Mouse (Mus musculus) liver, embryonic 16.5 days (tissue): Measurements from ENCODE around the gene Trim56. TPM values are rescaled to one million over a fixed set of nuclear protein-coding genes. Genes with fewer than 3 reads are reported as not detected.

Experiments used
- ATAC-seq: fragments of 200-750 bp; cut with Nextera tagmentation; 2 replicates; pipeline ENCODE4 v1.8.0; 2017; ENCODE audit warnings: low read depth, mild to moderate bottlenecking, moderate number of reproducible peaks, moderate library complexity
- H3K27ac ChIP-seq: fragments of 300-500 bp; sonication (generic); 2 replicates; pipeline ENCODE4 v1.5.1; 2014; ENCODE audit warnings: mild to moderate bottlenecking, low read length
- H3K27me3 ChIP-seq: fragments of 300-500 bp; sonication (generic); 2 replicates; pipeline ENCODE4 v1.6.1; 2014; ENCODE audit warnings: low read depth, low read length, mixed read lengths; ENCODE audit not compliant: control insufficient read depth, insufficient read depth
- H3K36me3 ChIP-seq: fragments of 300-500 bp; sonication (generic); 2 replicates; pipeline ENCODE4 v1.6.1; 2014; ENCODE audit warnings: mild to moderate bottlenecking; ENCODE audit not compliant: control insufficient read depth, insufficient read depth
- H3K4me1 ChIP-seq: fragments of 300-500 bp; sonication (generic); 2 replicates; pipeline ENCODE4 v1.6.1; 2014; ENCODE audit warnings: low read depth, low read length, mixed read lengths; ENCODE audit not compliant: control insufficient read depth
- H3K4me2 ChIP-seq: fragments of 300-500 bp; sonication (generic); 2 replicates; pipeline ENCODE4 v1.6.1; 2014; ENCODE audit warnings: low read depth, low read length, mixed read lengths
- H3K4me3 ChIP-seq: fragments of 300-500 bp; sonication (generic); 2 replicates; pipeline ENCODE4 v1.5.1; 2014; ENCODE audit warnings: low read depth, mild to moderate bottlenecking, low read length
- H3K9ac ChIP-seq: fragments of 300-500 bp; sonication (generic); 2 replicates; pipeline ENCODE4 v1.6.1; 2014; ENCODE audit warnings: low read depth, low read length
- H3K9me3 ChIP-seq: fragments of 300-500 bp; sonication (generic); replicated peaks from 2 replicates; pipeline ENCODE4 v1.6.1; 2016; ENCODE audit warnings: low read length; ENCODE audit not compliant: control insufficient read depth
- WGBS: fragments of 180-500 bp; shearing (Covaris S2); extraction: QIAGEN DNeasy Blood & Tissue Kit; methylation state at CpG from one replicate; pipeline ENCODE4 v1.1.7; 2014; ENCODE audit not compliant: insufficient replicate concordance; 5-methylcytosine and 5-hydroxymethylcytosine counted together
- polyA plus RNA-seq: library from polyadenylated mRNA; unstranded; fragments of >200 nt; fragmentation: Nextera tagmentation; extraction: Ambion mirVana; gene quantifications from 2 replicates; pipeline ENCODE4 v1.2.1, GENCODE M21; 2015

The Trim56 gene
- polyA plus RNA-seq, 1 experiment from 2014 or later: 13.8 TPM

GRCm38 (mm10) chr5:137087410-137087809 lies 28.6 kb downstream of the Trim56 start:
- no peaks in the 10 kb centered on the region for H3K27me3 ChIP-seq
- ATAC-seq: no peak
- WGBS: 77% methylated on average over 8 of the region's 8 CpGs
- H3K36me3 ChIP-seq: no peaks in the 10 kb centered on the region
- H3K27ac ChIP-seq: no peak overlapping the region
- no peaks in the 10 kb centered on the region for H3K9me3 ChIP-seq
- H3K4me2 ChIP-seq: no peak overlapping the region
- no peak overlapping the region for H3K4me3 ChIP-seq
- peaks cover 13% of the 10 kb centered on the region for H3K4me1 ChIP-seq
- H3K9ac ChIP-seq: no peak overlapping the region

GRCm38 (mm10) chr5:137085731-137086130 lies 30.3 kb downstream of the Trim56 start:
- 72% methylated on average over 3 of the region's 3 CpGs for WGBS
- peaks cover 13% of the 10 kb centered on the region for H3K4me1 ChIP-seq
- H3K4me3 ChIP-seq: no peak overlapping the region
- ATAC-seq: no peak
- H3K36me3 ChIP-seq: no peaks in the 10 kb centered on the region
- no peaks in the 10 kb centered on the region for H3K27me3 ChIP-seq
- no peaks in the 10 kb centered on the region for H3K9me3 ChIP-seq
- H3K27ac ChIP-seq: no peak overlapping the region; the same call in 1 of the 2 replicates
- no peak overlapping the region for H3K4me2 ChIP-seq
- H3K9ac ChIP-seq: no peak overlapping the region

GRCm38 (mm10) chr5:137085021-137085420 lies 31.0 kb downstream of the Trim56 start:
- no peaks in the 10 kb centered on the region for H3K36me3 ChIP-seq
- peak; percentile 89 for ATAC-seq
- H3K4me2 ChIP-seq: no peak overlapping the region
- H3K4me3 ChIP-seq: no peak overlapping the region
- peaks cover 13% of the 10 kb centered on the region for H3K4me1 ChIP-seq
- peak overlapping the region; percentile 30; the same call in 1 of the 2 replicates for H3K27ac ChIP-seq
- H3K27me3 ChIP-seq: no peaks in the 10 kb centered on the region
- WGBS: 24% methylated on average over 6 of the region's 6 CpGs
- H3K9me3 ChIP-seq: no peaks in the 10 kb centered on the region
- no peak overlapping the region for H3K9ac ChIP-seq

GRCm38 (mm10) chr5:137083051-137083450 lies 33.0 kb downstream of the Trim56 start:
- no peaks in the 10 kb centered on the region for H3K9me3 ChIP-seq
- H3K36me3 ChIP-seq: no peaks in the 10 kb centered on the region
- WGBS: 72% methylated on average over 4 of the region's 4 CpGs
- H3K27me3 ChIP-seq: no peaks in the 10 kb centered on the region
- no peak overlapping the region for H3K4me2 ChIP-seq
- no peak overlapping the region for H3K9ac ChIP-seq
- no peak overlapping the region for H3K4me3 ChIP-seq
- no peak overlapping the region for H3K27ac ChIP-seq
- no peak for ATAC-seq
- peaks cover 13% of the 10 kb centered on the region for H3K4me1 ChIP-seq

GRCm38 (mm10) chr5:137079849-137080248 lies 36.2 kb downstream of the Trim56 start:
- Histone ChIP-seq H3K27me3 (no peaks in the 10 kb centered on the region), H3K27ac (no peak overlapping the region), H3K4me3 (no peak overlapping the region), H3K9me3 (no peaks in the 10 kb centered on the region), H3K4me2 (no peak overlapping the region), H3K4me1 (peaks cover 18% of the 10 kb centered on the region), H3K36me3 (no peaks in the 10 kb centered on the region), H3K9ac (no peak overlapping the region)
- no peak for ATAC-seq
- WGBS: 42% methylated on average over 5 of the region's 5 CpGs

- H3K9me3 ChIP-seq: no peaks in the 10 kb centered on the region
- no peak overlapping the region for H3K4me3 ChIP-seq
- no peak overlapping the region for H3K9ac ChIP-seq
- H3K4me2 ChIP-seq: no peak overlapping the region
- no peaks in the 10 kb centered on the region for H3K27me3 ChIP-seq
- no peak overlapping the region for H3K27ac ChIP-seq
- WGBS: 53% methylated on average over 6 of the region's 6 CpGs
- no peak for ATAC-seq
- H3K36me3 ChIP-seq: no peaks in the 10 kb centered on the region
- H3K4me1 ChIP-seq: peaks cover 13% of the 10 kb centered on the region
Observed at GRCm38 (mm10) chr5:137078616-137079015, 37.4 kb downstream of the Trim56 start.

- Histone ChIP-seq H3K27me3 (no peaks in the 10 kb centered on the region), H3K36me3 (no peaks in the 10 kb centered on the region), H3K9ac (no peak overlapping the region), H3K4me3 (no peak overlapping the region), H3K4me2 (no peak overlapping the region), H3K4me1 (peaks cover 13% of the 10 kb centered on the region), H3K27ac (no peak overlapping the region), H3K9me3 (no peaks in the 10 kb centered on the region)
- WGBS: 63% methylated on average over 14 of the region's 14 CpGs
- peak; percentile 14; the same call in 1 of the 2 replicates for ATAC-seq
Observed at GRCm38 (mm10) chr5:137078041-137078440, 38.0 kb downstream of the Trim56 start.

GRCm38 (mm10) chr5:137077187-137077586 lies 38.8 kb downstream of the Trim56 start:
- H3K9me3 ChIP-seq: no peaks in the 10 kb centered on the region
- H3K4me3 ChIP-seq: no peak overlapping the region
- no peak overlapping the region for H3K27ac ChIP-seq
- no peaks in the 10 kb centered on the region for H3K36me3 ChIP-seq
- no peaks in the 10 kb centered on the region for H3K27me3 ChIP-seq
- H3K4me1 ChIP-seq: peaks cover 15% of the 10 kb centered on the region
- no peak overlapping the region for H3K9ac ChIP-seq
- ATAC-seq: no peak
- 77% methylated on average over 7 of the region's 7 CpGs for WGBS
- no peak overlapping the region for H3K4me2 ChIP-seq

GRCm38 (mm10) chr5:137076191-137076930 lies 39.6 kb downstream of the Trim56 start:
- Histone ChIP-seq H3K9me3 (no peaks in the 10 kb centered on the region), H3K4me3 (no peak overlapping the region), H3K27ac (no peak overlapping the region), H3K36me3 (no peaks in the 10 kb centered on the region), H3K27me3 (no peaks in the 10 kb centered on the region; the same call in 1 of the 2 replicates), H3K4me2 (no peak overlapping the region), H3K9ac (no peak overlapping the region), H3K4me1 (peaks cover 20% of the 10 kb centered on the region)
- ATAC-seq: no peak
- 26% methylated on average over 12 of the region's 12 CpGs for WGBS
